Mouse (Mus musculus) G1E (cell line): ENCODE data around the gene Gdf2. TPM values are rescaled to one million over a fixed set of nuclear protein-coding genes. Genes with fewer than 3 reads are reported as not detected.

Source experiments
- ATAC-seq: 2 replicates; pipeline ENCODE4 v1.8.0; 2016; ENCODE audit warnings: mild to moderate bottlenecking; ENCODE audit not compliant: insufficient number of reproducible peaks, poor library complexity, low FRiP score, severe bottlenecking; ENCODE audit errors: extremely low read depth
- DNase-seq: peaks from one replicate; pipeline ENCODE4 v3.0.0; 2012; ENCODE audit warnings: low spot score
- H3K27me3 ChIP-seq: 2 replicates; pipeline ENCODE4 v1.6.1; 2012; ENCODE audit warnings: mild to moderate bottlenecking, low read length, inconsistent platforms; ENCODE audit not compliant: insufficient read depth
- H3K36me3 ChIP-seq: replicated peaks from 2 replicates; pipeline ENCODE3; 2012; ENCODE audit warnings: mild to moderate bottlenecking, inconsistent platforms
- H3K4me1 ChIP-seq: 2 replicates; pipeline ENCODE4 v1.6.1; 2012; ENCODE audit warnings: low read depth, low read length, inconsistent platforms, mixed read lengths; ENCODE audit not compliant: insufficient read depth
- H3K4me3 ChIP-seq: 2 replicates; pipeline ENCODE4 v1.5.1; 2012; ENCODE audit warnings: low read depth, mild to moderate bottlenecking, inconsistent platforms, low read length, moderate library complexity, mixed read lengths
- H3K9me3 ChIP-seq: replicated peaks from 2 replicates; pipeline ENCODE4 v1.6.1; 2012; ENCODE audit warnings: inconsistent platforms
- CTCF ChIP-seq: IDR thresholded peaks from 2 replicates; pipeline ENCODE4 v1.5.1; 2012; ENCODE audit warnings: low read depth, low read length, inconsistent platforms, mixed read lengths
- GATA1 ChIP-seq: IDR thresholded peaks from 2 replicates; pipeline ENCODE4 v1.6.1; 2012; ENCODE audit warnings: borderline replicate concordance, low read length, inconsistent platforms, mixed read lengths
- GATA2 ChIP-seq: IDR thresholded peaks from 2 replicates; pipeline ENCODE4 v1.6.1; 2012; ENCODE audit warnings: low read depth, low read length, inconsistent platforms, borderline replicate concordance
- POLR2AphosphoS5 ChIP-seq: IDR thresholded peaks from 2 replicates; pipeline ENCODE4 v1.6.1; 2012; ENCODE audit warnings: low read depth, low read length, inconsistent platforms; ENCODE audit not compliant: insufficient replicate concordance
- TAL1 ChIP-seq: conservative IDR thresholded peaks from 2 replicates; pipeline ENCODE4 v1.6.1; 2012; ENCODE audit warnings: low read depth, low read length, inconsistent platforms, mixed read lengths
- polyA plus RNA-seq: library from polyadenylated mRNA; stranded (reverse); fragments of >175 nt; gene quantifications from 2 replicates; pipeline ENCODE4 v1.2.3, GENCODE M21; 2012
- total RNA-seq, 2 experiments: library from RNA; stranded (forward) in 1 of 2; stranded (reverse) in 1 of 2; fragments of 200-1000 nt in 1 of 2; fragments of >200 nt in 1 of 2; fragmentation: Nextera tagmentation in 1 of 2; gene quantifications; 2 replicates each; pipeline ENCODE4 v1.2.3; 2014 to 2017

Gdf2 gene
- total RNA-seq (2014; fragmentation: Nextera tagmentation) (not detected in 2 replicates), total RNA-seq (2017) (0.12 and 0.16 TPM in 2 replicates), polyA plus RNA-seq (not detected in 2 replicates)

- Histone ChIP-seq H3K4me3 (no peak within 1 kb of the TSS), H3K27me3 (no peaks in the 10 kb centered on the region), H3K4me1 (no peaks in the 10 kb centered on the region), H3K9me3 (peaks cover 69% of the 10 kb centered on the region), H3K36me3 (no peaks in the 10 kb centered on the region)
- ATAC-seq: no peak
- TF ChIP-seq GATA2: no peak
- TF ChIP-seq GATA1: no peak
- TF ChIP-seq CTCF: no peak
- TF ChIP-seq POLR2AphosphoS5: no peak
- TF ChIP-seq TAL1: no peak
- DNase-seq: no peak
These were observed at the start of gene Gdf2 for GRCm38 (mm10) chr14:33940739-33941138. Gdf2 (plus strand) TSS chr14:33941039.

- Histone ChIP-seq H3K4me3 (no peak overlapping the region), H3K9me3 (peaks cover 62% of the 10 kb centered on the region)
These were observed 49.3 kb upstream of the Gdf2 start for GRCm38 (mm10) chr14:33891507-33891906.

GRCm38 (mm10) chr14:33895777-33896176, 45.1 kb upstream of the Gdf2 start:
- Histone ChIP-seq H3K36me3 (no peaks in the 10 kb centered on the region), H3K27me3 (no peaks in the 10 kb centered on the region), H3K4me3 (no peak overlapping the region), H3K9me3 (peaks cover 52% of the 10 kb centered on the region), H3K4me1 (no peaks in the 10 kb centered on the region)
- DNase-seq: no peak
- no peak for ATAC-seq
- TF ChIP-seq POLR2AphosphoS5 (no peak), CTCF (no peak), TAL1 (no peak), GATA1 (no peak), GATA2 (no peak)

More at GRCm38 (mm10) chr14:33891507-33891906, 49.3 kb upstream of the Gdf2 start:
- Histone ChIP-seq H3K27me3 (no peaks in the 10 kb centered on the region), H3K36me3 (no peaks in the 10 kb centered on the region), H3K4me1 (no peaks in the 10 kb centered on the region)
- TF ChIP-seq GATA1 (no peak), CTCF (no peak), GATA2 (no peak), POLR2AphosphoS5 (no peak), TAL1 (no peak)
- no peak for DNase-seq
- no peak for ATAC-seq

- H3K36me3 ChIP-seq: no peaks in the 10 kb centered on the region
- peaks cover 50% of the 10 kb centered on the region for H3K9me3 ChIP-seq
- ATAC-seq (no peak), DNase-seq (no peak)
- H3K4me3 ChIP-seq: no peak overlapping the region
- TF ChIP-seq TAL1 (no peak), POLR2AphosphoS5 (no peak), CTCF (no peak), GATA2 (no peak), GATA1 (no peak)
- no peaks in the 10 kb centered on the region for H3K4me1 ChIP-seq
- no peaks in the 10 kb centered on the region for H3K27me3 ChIP-seq
These were observed 44.1 kb upstream of the Gdf2 start for GRCm38 (mm10) chr14:33896628-33897300.

GRCm38 (mm10) chr14:33902783-33903182, 38.1 kb upstream of the Gdf2 start:
- Histone ChIP-seq H3K36me3 (no peaks in the 10 kb centered on the region), H3K4me1 (no peaks in the 10 kb centered on the region), H3K9me3 (peaks cover 32% of the 10 kb centered on the region), H3K4me3 (no peak overlapping the region), H3K27me3 (no peaks in the 10 kb centered on the region)
- ATAC-seq (no peak), DNase-seq (no peak)
- TF ChIP-seq GATA2 (no peak), GATA1 (no peak), POLR2AphosphoS5 (no peak), TAL1 (no peak), CTCF (no peak)

GRCm38 (mm10) chr14:33903199-33903598, 37.6 kb upstream of the Gdf2 start:
- H3K9me3 ChIP-seq: peaks cover 33% of the 10 kb centered on the region
- TF ChIP-seq TAL1 (no peak), CTCF (no peak), POLR2AphosphoS5 (no peak), GATA2 (no peak), GATA1 (no peak)
- no peaks in the 10 kb centered on the region for H3K4me1 ChIP-seq
- H3K4me3 ChIP-seq: no peak overlapping the region
- ATAC-seq (no peak), DNase-seq (no peak)
- H3K27me3 ChIP-seq: no peaks in the 10 kb centered on the region
- H3K36me3 ChIP-seq: no peaks in the 10 kb centered on the region
